ENCODE assay signal across 8 mouse cellular contexts in the genomic region with DNA sequence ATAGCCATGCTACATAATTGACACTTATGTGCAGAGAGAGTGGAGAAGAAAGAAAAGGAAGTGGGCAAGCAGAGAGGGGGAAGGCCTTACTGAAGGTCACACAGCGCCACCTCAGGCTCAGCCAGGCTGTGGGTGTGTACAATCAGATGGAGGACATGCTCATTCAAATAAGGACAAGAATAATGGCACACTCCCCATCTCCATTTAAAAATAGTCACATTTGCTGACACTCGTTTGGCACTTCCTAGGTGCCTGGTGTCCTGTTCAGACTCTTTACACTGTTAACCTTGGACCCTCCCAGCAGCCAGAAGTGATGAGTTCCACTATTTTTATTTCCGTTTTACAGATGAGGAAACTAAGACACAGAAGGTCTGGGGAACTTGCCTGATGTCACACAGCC. TPM values are rescaled to one million over a fixed set of nuclear protein-coding genes. Genes with fewer than 3 reads are reported as not detected.
DNase-seq lines count a peak whose midpoint lies in the region; ATAC-seq and TF ChIP-seq lines count a peak whose summit lies in the region.

No protein-coding gene starts in this region.

- in situ Hi-C loops in ES-E14 (cut with MboI; ENCODE audit: low sequenced_read_pairs in 2 of 2, unreplicated experiment in 2 of 2), result no loop called here

- no peak for ATAC-seq in forebrain, embryonic 11.5 days (replicated peaks; ENCODE audit: low FRiP score)
- ATAC-seq in hindbrain, postnatal 0 days, result no peak
- ATAC-seq in lung, postnatal 0 days, result no peak

- no peak overlapping the region; the same call in 1 of the 2 replicates for H3K4me2 ChIP-seq in forebrain, embryonic 11.5 days (ENCODE audit: low read depth, low read length, severe bottlenecking)
- H3K4me2 ChIP-seq in hindbrain, postnatal 0 days (ENCODE audit: low read depth, low read length), result peak overlapping the region; percentile 79
- peak overlapping the region; percentile 97; the same call in 1 of the 2 replicates for H3K4me2 ChIP-seq in lung, postnatal 0 days (replicated peaks; ENCODE audit: low read depth, low read length)

- H3K27ac ChIP-seq in ES-E14 (ENCODE audit: insufficient read depth, low read depth, low read length, poor library complexity, severe bottlenecking), result peak overlapping the region; percentile 71; the same call in 1 of the 2 replicates
- peak overlapping the region; percentile 89; the same call in 1 of the 2 replicates for H3K27ac ChIP-seq in forebrain, embryonic 11.5 days (ENCODE audit: low read depth, low read length)
- peak overlapping the region; percentile 95 for H3K27ac ChIP-seq in hindbrain, postnatal 0 days
- H3K27ac ChIP-seq in lung, postnatal 0 days (ENCODE audit: low read length), result 0 out of 2 replicates have a peak overlapping the region, but pooled peaks have one; percentile 54

- no peak overlapping the region; a peak in 1 of 4 replicates for H3K4me3 ChIP-seq in ES-E14 (ENCODE audit: insufficient read depth in 1 of 2, low read depth in 1 of 2, low read length in 2 of 2, poor library complexity in 1 of 2, severe bottlenecking in 1 of 2)
- H3K4me3 ChIP-seq in forebrain, embryonic 11.5 days (ENCODE audit: low read depth, low read length), result peak overlapping the region; percentile 84; the same call in 1 of the 2 replicates
- H3K4me3 ChIP-seq in hindbrain, postnatal 0 days (ENCODE audit: low read length), result no peak overlapping the region
- no peak overlapping the region for H3K4me3 ChIP-seq in lung, postnatal 0 days (ENCODE audit: low read depth, low read length)

- H3K9ac ChIP-seq in ES-E14 (ENCODE audit: insufficient read depth, low read depth, low read length, poor library complexity, severe bottlenecking), result peak overlapping the region; percentile 66; the same call in 1 of the 2 replicates
- H3K9ac ChIP-seq in forebrain, embryonic 11.5 days (ENCODE audit: low read length), result peak overlapping the region; percentile 95
- no peak overlapping the region for H3K9ac ChIP-seq in hindbrain, postnatal 0 days (replicated peaks; ENCODE audit: low read length)
- no peak overlapping the region for H3K9ac ChIP-seq in lung, postnatal 0 days (replicated peaks; ENCODE audit: low read depth)

- WGBS in forebrain, embryonic 11.5 days, result 54% methylated on average over 3 of the region's 3 CpGs
- WGBS in hindbrain, postnatal 0 days, result 65% methylated on average over 3 of the region's 3 CpGs
- WGBS in lung, postnatal 0 days, result 52% methylated on average over 3 of the region's 3 CpGs

- H3K9me3 ChIP-seq in ES-E14 (ENCODE audit: control insufficient read depth, insufficient read depth, low read depth, low read length), result no peaks in the 10 kb centered on the region
- H3K9me3 ChIP-seq in forebrain, embryonic 11.5 days (ENCODE audit: control insufficient read depth, low read length), result no peaks in the 10 kb centered on the region
- H3K9me3 ChIP-seq in hindbrain, postnatal 0 days (ENCODE audit: low read length), result no peaks in the 10 kb centered on the region
- H3K9me3 ChIP-seq in lung, postnatal 0 days (ENCODE audit: low read length), result no peaks in the 10 kb centered on the region

- TF ChIP-seq EP300 in lung, postnatal 0 days (IDR thresholded peaks at IDR 0.05), result no peak

- no peaks in the 10 kb centered on the region for H3K27me3 ChIP-seq in forebrain, embryonic 11.5 days (ENCODE audit: control insufficient read depth, insufficient read depth, low read length)
- no peaks in the 10 kb centered on the region for H3K27me3 ChIP-seq in hindbrain, postnatal 0 days (ENCODE audit: insufficient read depth, low read length)
- no peaks in the 10 kb centered on the region for H3K27me3 ChIP-seq in lung, postnatal 0 days (replicated peaks; ENCODE audit: insufficient read depth, low read length)

- H3K36me3 ChIP-seq in ES-E14 (ENCODE audit: control insufficient read depth, insufficient read depth, low read length, poor library complexity, severe bottlenecking), result no peaks in the 10 kb centered on the region
- H3K36me3 ChIP-seq in forebrain, embryonic 11.5 days (ENCODE audit: control insufficient read depth, insufficient read depth, low read length), result no peaks in the 10 kb centered on the region
- no peaks in the 10 kb centered on the region for H3K36me3 ChIP-seq in hindbrain, postnatal 0 days (ENCODE audit: insufficient read depth, low read length)
- H3K36me3 ChIP-seq in lung, postnatal 0 days (ENCODE audit: insufficient read depth, low read length), result no peaks in the 10 kb centered on the region

- DNase-seq in A20 (ENCODE audit: low read depth, low spot score) (peak; percentile 92), ES-E14 (ENCODE audit: low read depth, low spot score) (no peak)
- peak; percentile 58 for DNase-seq in forebrain, embryonic 11.5 days (ENCODE audit: low spot score)
- no peak for DNase-seq in hindbrain, postnatal 0 days (ENCODE audit: low spot score)
- peak; percentile 35 for DNase-seq in lung, postnatal 0 days (ENCODE audit: low spot score)
- peak; percentile 82 for DNase-seq in skeletal muscle tissue, adult 2 months (ENCODE audit: low read depth, low spot score)
- no peak for DNase-seq in right cerebral cortex, adult 18-20 months
- no peak for DNase-seq in layer of hippocampus, adult 8-10 months (ENCODE audit: low spot score in 2 of 2)

- H3K4me1 ChIP-seq in ES-E14 (ENCODE audit: control insufficient read depth in 2 of 2, insufficient read depth in 2 of 2, low read length in 2 of 2, poor library complexity in 1 of 2), result peaks cover 18 to 40% of the 10 kb centered on the region in 2 experiments
- H3K4me1 ChIP-seq in forebrain, embryonic 11.5 days (replicated peaks; ENCODE audit: control insufficient read depth, insufficient read depth, low read length), result peaks cover 13% of the 10 kb centered on the region
- peaks cover 30% of the 10 kb centered on the region for H3K4me1 ChIP-seq in hindbrain, postnatal 0 days (ENCODE audit: insufficient read depth, low read length)
- H3K4me1 ChIP-seq in lung, postnatal 0 days (ENCODE audit: insufficient read depth, low read depth, low read length), result peaks cover 18% of the 10 kb centered on the region

- TF ChIP-seq CTCF in hindbrain, postnatal 0 days (IDR thresholded peaks at IDR 0.05; ENCODE audit: low read depth), result peak; percentile 34
- peak; percentile 45 for TF ChIP-seq CTCF in lung, postnatal 0 days (IDR thresholded peaks at IDR 0.05)

TF ChIP-seq in ES-E14, 5 proteins besides CTCF, POLR2A, EP300 and RAD21:
- TF ChIP-seq HCFC1 (IDR thresholded peaks at IDR 0.05; ENCODE audit: borderline replicate concordance, insufficient read depth, low read length) (no peak), ZC3H11A (IDR thresholded peaks at IDR 0.05; ENCODE audit: borderline replicate concordance, low read depth, low read length) (no peak), ZNF384 (IDR thresholded peaks at IDR 0.05; ENCODE audit: low read depth, low read length) (no peak)

RNA-seq across cellular contexts. Expression of a gene that starts 0.7 kb away (rescaled TPM):
- total RNA-seq in ES-E14 (2012; rRNA removed), result 150 and 231 TPM in 2 replicates
- polyA plus RNA-seq in forebrain, embryonic 11.5 days (2014; fragmentation: Nextera tagmentation; extraction: Ambion mirVana), result 44.2 and 49.3 TPM in 2 replicates
- total RNA-seq in hindbrain, postnatal 0 days (2014; rRNA removed), result 78.2 and 85.6 TPM in 2 replicates
- 116 and 119 TPM in 2 replicates for polyA plus RNA-seq in hindbrain, postnatal 0 days (2015; fragmentation: Nextera tagmentation; extraction: Ambion mirVana)
- 92.6 and 119 TPM in 2 replicates for polyA plus RNA-seq in lung, postnatal 0 days (2015; fragmentation: Nextera tagmentation; extraction: Ambion mirVana)
- total RNA-seq in layer of hippocampus, adult 8-10 months (2022), result 100 to 1,000 TPM; 142 to 166 (median 152) TPM

Comparison
In these comparisons a context has a peak if more than half of its experiments do, and no peak if none do; other contexts are left out.
1. DNase-seq: peak in A20 (single experiment), forebrain, embryonic 11.5 days (single experiment), lung, postnatal 0 days (single experiment) and skeletal muscle tissue, adult 2 months (single experiment); none in ES-E14 (single experiment), hindbrain, postnatal 0 days (single experiment), right cerebral cortex, adult 18-20 months (single experiment) and layer of hippocampus, adult 8-10 months (0 of 2).
2. H3K9ac ChIP-seq: peak in ES-E14 (single experiment) and forebrain, embryonic 11.5 days (single experiment); none in hindbrain, postnatal 0 days (single experiment) and lung, postnatal 0 days (single experiment).
3. Peak in every context shown above with its lines, with median percentiles within 50 percentile points of each other: H3K27ac ChIP-seq.